Mouse (Mus musculus) brain, embryonic 14.5 days (tissue): ENCODE data around the gene Cops7b.

Experiments used
- CTCF ChIP-seq: fragments of 200-500 bp; IDR thresholded peaks from 2 replicates; pipeline ENCODE4 v1.5.1; 2012; ENCODE audit warnings: inconsistent platforms, mild to moderate bottlenecking, moderate library complexity, borderline replicate concordance; ENCODE audit not compliant: insufficient read depth, insufficient read length; ENCODE audit errors: extremely low read depth
- POLR2A ChIP-seq: fragments of 200-500 bp; IDR thresholded peaks from 2 replicates; pipeline ENCODE4 v1.6.1; 2012; ENCODE audit warnings: mild to moderate bottlenecking, inconsistent platforms, borderline replicate concordance; ENCODE audit not compliant: poor library complexity, insufficient read depth, insufficient read length, severe bottlenecking; ENCODE audit errors: extremely low read depth

DNA sequence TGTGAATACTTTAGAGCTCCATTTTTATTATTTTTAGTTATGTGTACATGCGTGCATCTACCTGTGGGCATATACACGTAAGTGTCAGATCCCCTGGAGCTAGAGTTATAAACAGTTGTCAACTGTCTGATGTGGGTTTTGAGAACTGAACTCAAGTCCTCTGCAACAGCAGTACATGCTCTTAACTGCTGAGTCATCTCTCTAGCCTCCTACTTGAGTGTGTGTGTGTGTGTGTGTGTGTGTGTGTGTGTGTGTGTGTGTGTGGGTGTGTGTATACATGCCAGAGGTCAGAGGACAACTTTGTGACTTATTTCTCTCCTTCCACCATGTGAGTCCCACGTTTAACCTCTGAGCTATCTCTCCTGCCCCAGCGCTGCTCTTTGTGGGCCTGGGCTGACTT is 47.8 kb downstream of the Cops7b start:
- TF ChIP-seq CTCF (no peak), POLR2A (no peak)
